Mouse (Mus musculus): ENCODE measurements around the gene Txndc9.

The Txndc9 gene

GRCm38 (mm10) chr1:37997867-37998266 is at the start of gene Txndc9, which contains the start of gene Eif5b:
Gene Txndc9, minus strand, starts transcription at chr1:37997893.
Gene Eif5b, plus strand, starts transcription at chr1:37998010.
- peak; percentile 88 to 96 for DNase-seq (ENCODE audit: low spot score in 2 of 2)

- DNase-seq (ENCODE audit: low spot score in 2 of 2), result no peak
Measured at GRCm38 (mm10) chr1:38038898-38039297, 41.2 kb upstream of the Txndc9 start.

GRCm38 (mm10) chr1:38037375-38037774 is 39.7 kb upstream of the Txndc9 start:
- DNase-seq (ENCODE audit: low spot score in 2 of 2), result no peak

GRCm38 (mm10) chr1:38035521-38035920 is 37.8 kb upstream of the Txndc9 start:
- DNase-seq (ENCODE audit: low spot score in 2 of 2), result no peak

- no peak for DNase-seq (ENCODE audit: low spot score in 2 of 2)
Measured at GRCm38 (mm10) chr1:38031391-38031790, 33.7 kb upstream of the Txndc9 start.

GRCm38 (mm10) chr1:38027301-38027700 is 29.6 kb upstream of the Txndc9 start:
- no peak for DNase-seq (ENCODE audit: low spot score in 2 of 2)

- DNase-seq (ENCODE audit: low spot score in 2 of 2), result no peak
Measured at GRCm38 (mm10) chr1:38014551-38015203, 17.0 kb upstream of the Txndc9 start.

- no peak for DNase-seq (ENCODE audit: low spot score in 2 of 2)
Measured at GRCm38 (mm10) chr1:38012509-38012908, 14.8 kb upstream of the Txndc9 start.

- no peak for DNase-seq (ENCODE audit: low spot score in 2 of 2)
Measured at GRCm38 (mm10) chr1:38012104-38012503, 14.4 kb upstream of the Txndc9 start.

GRCm38 (mm10) chr1:38011647-38012046 is 14.0 kb upstream of the Txndc9 start:
- DNase-seq (ENCODE audit: low spot score in 2 of 2), result no peak

- no peak for DNase-seq (ENCODE audit: low spot score in 2 of 2)
Measured at GRCm38 (mm10) chr1:38006741-38007140, 9.0 kb upstream of the Txndc9 start.

- no peak for DNase-seq (ENCODE audit: low spot score in 2 of 2)
Measured at GRCm38 (mm10) chr1:38003046-38003445, 5.4 kb upstream of the Txndc9 start.

- DNase-seq (ENCODE audit: low spot score in 2 of 2), result no peak
Measured at GRCm38 (mm10) chr1:38001956-38002355, 4.3 kb upstream of the Txndc9 start.

- no peak for DNase-seq (ENCODE audit: low spot score in 2 of 2)
Measured at GRCm38 (mm10) chr1:38000844-38001243, 3.2 kb upstream of the Txndc9 start.

- no peak for DNase-seq (ENCODE audit: low spot score in 2 of 2)
Measured at GRCm38 (mm10) chr1:37999552-37999951, 1.9 kb upstream of the Txndc9 start.

GRCm38 (mm10) chr1:37998371-37999199 is 892 bp upstream of the Txndc9 start:
- no peak for DNase-seq (ENCODE audit: low spot score in 2 of 2)

GRCm38 (mm10) chr1:37996877-37997484 is 712 bp downstream of the Txndc9 start:
- DNase-seq (ENCODE audit: low spot score in 2 of 2), result peak; percentile 98 to 99

- DNase-seq (ENCODE audit: low spot score in 2 of 2), result no peak
Measured at GRCm38 (mm10) chr1:37996226-37996625, 1.5 kb downstream of the Txndc9 start.

- DNase-seq (ENCODE audit: low spot score in 2 of 2), result no peak
Measured at GRCm38 (mm10) chr1:37987856-37988255, 9.8 kb downstream of the Txndc9 start.

- DNase-seq (ENCODE audit: low spot score in 2 of 2), result peak in 1 of 2 experiments; percentile 51
Measured at GRCm38 (mm10) chr1:37985764-37986323, 11.8 kb downstream of the Txndc9 start.

GRCm38 (mm10) chr1:37984326-37984725 is 13.4 kb downstream of the Txndc9 start:
- no peak for DNase-seq (ENCODE audit: low spot score in 2 of 2)

- DNase-seq (ENCODE audit: low spot score in 2 of 2), result no peak
Measured at GRCm38 (mm10) chr1:37977303-37977702, 20.4 kb downstream of the Txndc9 start.

All from left cerebral cortex, adult 9 months (tissue).